Mouse (Mus musculus) limb, embryonic 14.5 days (tissue): ENCODE results near the gene Arl6ip1. TPM values are rescaled to one million over a fixed set of nuclear protein-coding genes. Genes with fewer than 3 reads are reported as not detected.

ENCODE experiments used
- ATAC-seq: fragments of 200-750 bp; cut with Nextera tagmentation; 2 replicates; pipeline ENCODE4 v1.8.0; 2017; ENCODE audit warnings: low read depth, moderate number of reproducible peaks, moderate TSS enrichment; ENCODE audit not compliant: low FRiP score
- DNase-seq: peaks from one replicate; pipeline ENCODE4 v3.0.0-alpha.2; 2015; ENCODE audit warnings: low spot score
- H3K27ac ChIP-seq: fragments of 300-500 bp; sonication (generic); replicated peaks from 2 replicates; pipeline ENCODE4 v1.5.1; 2014; ENCODE audit warnings: low read depth, mild to moderate bottlenecking, low read length, moderate library complexity, mixed read lengths
- H3K27me3 ChIP-seq: fragments of 300-500 bp; sonication (generic); 2 replicates; pipeline ENCODE4 v1.6.1; 2014; ENCODE audit warnings: low read length, mixed read lengths; ENCODE audit not compliant: control insufficient read depth, insufficient read depth
- H3K36me3 ChIP-seq: fragments of 300-500 bp; sonication (generic); 2 replicates; pipeline ENCODE4 v1.6.1; 2014; ENCODE audit warnings: mild to moderate bottlenecking, low read length, moderate library complexity, mixed read lengths; ENCODE audit not compliant: control insufficient read depth, insufficient read depth
- H3K4me1 ChIP-seq: fragments of 300-500 bp; sonication (generic); 2 replicates; pipeline ENCODE4 v1.6.1; 2014; ENCODE audit warnings: antibody characterized with exemption, low read length, mixed read lengths; ENCODE audit not compliant: control insufficient read depth, insufficient read depth
- H3K4me2 ChIP-seq: fragments of 300-500 bp; sonication (generic); replicated peaks from 2 replicates; pipeline ENCODE4 v1.6.1; 2014; ENCODE audit warnings: low read depth, mild to moderate bottlenecking, low read length, moderate library complexity; ENCODE audit not compliant: severe bottlenecking
- H3K4me3 ChIP-seq: fragments of 300-500 bp; sonication (generic); replicated peaks from 2 replicates; pipeline ENCODE4 v1.5.1; 2014; ENCODE audit warnings: low read length
- H3K9ac ChIP-seq: fragments of 300-500 bp; sonication (generic); 2 replicates; pipeline ENCODE4 v1.6.1; 2014; ENCODE audit warnings: mild to moderate bottlenecking, low read depth, low read length, moderate library complexity; ENCODE audit not compliant: severe bottlenecking
- H3K9me3 ChIP-seq: fragments of 300-500 bp; sonication (generic); 2 replicates; pipeline ENCODE4 v1.6.1; 2016; ENCODE audit warnings: low read length; ENCODE audit not compliant: control insufficient read depth
- POLR2A ChIP-seq: fragments of 200-500 bp; IDR thresholded peaks from 2 replicates; pipeline ENCODE4 v1.8.0; 2012; ENCODE audit warnings: inconsistent platforms, mild to moderate bottlenecking, moderate library complexity, borderline replicate concordance; ENCODE audit not compliant: insufficient read depth, insufficient read length; ENCODE audit errors: extremely low read depth
- WGBS: fragments of 180-500 bp; shearing (Covaris S2); extraction: QIAGEN DNeasy Blood & Tissue Kit; methylation state at CpG from one replicate; pipeline ENCODE4 v1.1.7; 2014; 5-methylcytosine and 5-hydroxymethylcytosine counted together
- polyA plus RNA-seq, 2 experiments: library from polyadenylated mRNA; depleted of rRNA in 1 of 2; stranded (reverse) in 1 of 2; unstranded in 1 of 2; fragments of >200 nt; fragmentation: Nextera tagmentation in 1 of 2; extraction: Ambion mirVana in 1 of 2; gene quantifications; 2 replicates each; pipeline versions ENCODE4 v1.2.1 to v1.2.3; 2012 to 2014

Arl6ip1 gene
- polyA plus RNA-seq, 2 experiments, result 196 to 299 TPM

DNA sequence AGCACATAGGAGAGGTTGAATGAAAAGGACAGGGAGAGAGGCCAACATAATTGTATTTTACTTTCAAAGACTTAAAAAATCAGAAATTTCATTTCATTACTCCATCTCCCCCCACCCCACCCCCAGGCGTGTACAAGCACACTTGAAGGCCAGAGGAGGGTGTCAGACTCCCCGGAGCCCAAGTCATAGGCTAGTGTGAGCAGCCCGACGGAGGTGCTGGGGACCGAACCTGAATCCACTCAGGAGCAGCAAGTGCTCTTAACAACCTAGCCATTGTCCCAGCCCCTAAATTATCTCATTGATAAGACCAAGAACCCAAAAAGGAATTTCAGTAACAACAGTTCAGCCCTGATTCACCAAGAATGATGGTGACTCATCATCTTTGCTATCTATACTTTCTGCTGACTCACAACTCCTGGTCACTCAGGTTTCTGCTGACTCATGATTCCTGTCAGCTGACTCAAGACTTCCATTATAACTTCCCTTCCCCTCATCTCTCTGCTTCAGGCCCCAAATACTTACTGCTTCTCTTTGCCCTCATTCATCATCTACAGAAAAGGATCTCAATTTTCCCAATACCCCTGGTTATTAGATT lies 24.9 kb downstream of the Arl6ip1 start:
- Histone ChIP-seq H3K4me2 (no peak overlapping the region), H3K4me1 (peaks cover 6% of the 10 kb centered on the region; the same call in 1 of the 2 replicates), H3K9me3 (no peaks in the 10 kb centered on the region), H3K9ac (no peak overlapping the region), H3K4me3 (no peak overlapping the region), H3K27me3 (no peaks in the 10 kb centered on the region), H3K36me3 (peaks cover 49% of the 10 kb centered on the region), H3K27ac (no peak overlapping the region)
- no peak for TF ChIP-seq POLR2A
- 76% methylated on average over 5 of the region's 5 CpGs for WGBS
- no peak for DNase-seq
- ATAC-seq, result no peak

DNA sequence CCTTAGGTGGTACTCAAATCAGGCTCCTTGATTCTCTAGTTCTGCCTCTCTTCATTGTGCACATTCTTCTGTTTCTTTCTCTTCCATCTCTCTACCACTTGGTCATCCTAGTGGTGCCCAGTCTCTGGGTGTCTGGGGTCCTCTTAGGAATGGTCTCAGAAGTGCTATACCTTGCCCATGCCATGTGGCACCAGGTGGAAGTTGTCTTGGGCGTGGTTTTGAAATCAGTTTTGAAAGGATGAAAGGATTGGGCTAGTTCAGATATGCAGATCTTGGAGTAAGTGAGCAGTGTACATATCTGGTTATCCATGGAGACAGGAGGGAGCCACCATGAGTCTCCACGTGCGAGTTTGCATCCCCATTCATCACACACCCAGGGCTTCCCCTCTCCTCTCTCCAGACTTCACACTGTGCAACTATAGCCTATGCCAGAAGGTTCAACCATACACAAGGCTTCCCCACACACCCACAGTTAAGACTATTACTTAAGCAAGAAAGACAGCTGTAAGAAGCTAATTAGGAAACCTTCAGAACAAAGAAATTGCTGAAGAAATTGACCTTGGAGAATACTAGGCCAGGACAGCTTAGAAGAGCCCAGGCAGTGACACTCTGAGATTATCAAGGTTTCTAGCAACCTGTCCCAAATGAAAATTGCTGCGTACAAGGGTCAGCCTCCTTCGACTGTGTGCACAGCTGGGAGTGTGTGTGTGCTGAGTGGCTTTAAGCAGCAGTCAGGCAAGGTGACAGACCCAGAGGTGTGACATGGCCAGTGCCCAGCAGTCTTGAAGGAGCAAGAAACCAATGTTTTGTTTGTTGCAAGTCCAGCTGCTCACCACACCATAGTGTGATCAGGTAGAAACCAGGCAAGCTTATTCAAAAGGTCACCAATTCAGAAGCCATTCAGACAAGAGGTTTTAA lies 25.7 kb downstream of the Arl6ip1 start:
- Histone ChIP-seq H3K36me3 (peaks cover 41% of the 10 kb centered on the region), H3K4me1 (peaks cover 6% of the 10 kb centered on the region; the same call in 1 of the 2 replicates), H3K4me3 (no peak overlapping the region), H3K27ac (no peak overlapping the region), H3K9ac (no peak overlapping the region), H3K9me3 (no peaks in the 10 kb centered on the region), H3K27me3 (no peaks in the 10 kb centered on the region), H3K4me2 (no peak overlapping the region)
- no peak for TF ChIP-seq POLR2A
- WGBS, result 44% methylated on average over 5 of the region's 5 CpGs
- ATAC-seq (0 out of 2 replicates have a peak, but pooled peaks have one; percentile 9), DNase-seq (no peak)

DNA sequence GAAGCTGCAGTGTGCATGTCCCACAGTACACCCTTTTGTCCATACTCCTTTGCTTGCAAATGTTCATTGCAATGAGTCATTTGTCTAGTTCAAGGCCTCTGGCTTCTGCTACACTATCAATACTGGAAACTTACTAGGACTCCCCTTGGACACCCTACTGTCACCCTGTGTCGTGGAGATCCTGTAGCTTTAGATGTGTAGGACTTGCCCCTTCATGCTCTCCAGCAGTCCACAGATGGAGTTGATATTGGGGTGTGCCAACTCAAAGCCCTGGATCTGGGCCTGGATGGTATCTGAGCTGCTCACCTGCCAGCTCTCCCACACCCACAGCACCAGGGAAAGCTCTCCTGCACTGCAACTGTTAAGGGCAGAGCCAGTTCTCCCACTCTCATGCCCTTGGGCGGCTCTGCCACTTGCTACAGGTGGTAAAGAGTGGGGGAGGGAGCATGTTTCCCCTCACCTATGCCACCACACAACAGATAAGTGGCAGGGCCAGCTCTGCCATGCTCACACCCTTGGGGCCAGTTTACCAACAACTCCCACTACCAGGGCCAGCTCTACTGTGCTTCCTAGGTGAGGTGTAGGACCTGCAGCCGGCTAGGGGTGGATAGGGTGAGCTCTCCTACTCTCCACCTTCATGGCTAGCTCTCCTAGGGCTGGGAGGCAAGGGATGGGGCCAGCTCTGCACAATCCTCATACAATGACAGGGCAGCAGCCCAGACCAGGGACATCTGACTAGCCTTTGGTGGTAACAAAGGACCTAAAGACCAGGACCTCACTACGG lies 26.6 kb downstream of the Arl6ip1 start:
- no peak overlapping the region for H3K27ac ChIP-seq

DNA sequence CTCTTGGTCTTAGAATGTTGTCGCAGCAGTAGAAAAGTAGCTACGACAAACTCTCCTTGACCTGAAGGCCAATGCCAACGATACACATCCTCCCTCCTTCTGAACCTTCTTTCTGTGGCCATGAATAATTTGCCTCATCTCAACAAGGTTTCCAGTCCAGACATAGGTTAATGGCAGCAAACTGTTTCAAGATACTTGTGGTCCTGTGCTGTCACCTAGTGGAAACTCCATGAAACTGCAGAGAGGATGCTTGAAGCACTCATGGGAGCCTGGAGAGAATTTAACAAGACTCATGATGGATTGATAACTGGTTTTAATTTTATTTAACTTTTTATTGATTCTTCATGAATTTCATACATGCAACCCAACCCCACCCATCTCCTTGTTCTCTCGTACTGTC lies 27.2 kb downstream of the Arl6ip1 start:
- no peak for TF ChIP-seq POLR2A
- Histone ChIP-seq H3K4me2 (no peak overlapping the region), H3K9me3 (no peaks in the 10 kb centered on the region), H3K27ac (no peak overlapping the region), H3K4me1 (peaks cover 6% of the 10 kb centered on the region; the same call in 1 of the 2 replicates), H3K4me3 (no peak overlapping the region), H3K36me3 (peaks cover 26% of the 10 kb centered on the region), H3K27me3 (no peaks in the 10 kb centered on the region), H3K9ac (no peak overlapping the region)
- WGBS, result 52% methylated on average over 4 of the region's 4 CpGs
- ATAC-seq, result peak; percentile 3; the same call in 1 of the 2 replicates
- peak; percentile 76 for DNase-seq

More for the DNA sequence above, 26.6 kb downstream of the Arl6ip1 start:
- ATAC-seq (peak; percentile 20; the same call in 1 of the 2 replicates), DNase-seq (no peak)
- TF ChIP-seq POLR2A, result no peak
- H3K4me3 ChIP-seq, result no peak overlapping the region
- no peak overlapping the region for H3K9ac ChIP-seq
- H3K4me2 ChIP-seq, result no peak overlapping the region
- H3K36me3 ChIP-seq, result peaks cover 32% of the 10 kb centered on the region
- no peaks in the 10 kb centered on the region for H3K9me3 ChIP-seq
- 28% methylated on average over 4 of the region's 4 CpGs for WGBS
- peaks cover 6% of the 10 kb centered on the region; the same call in 1 of the 2 replicates for H3K4me1 ChIP-seq
- H3K27me3 ChIP-seq, result no peaks in the 10 kb centered on the region

DNA sequence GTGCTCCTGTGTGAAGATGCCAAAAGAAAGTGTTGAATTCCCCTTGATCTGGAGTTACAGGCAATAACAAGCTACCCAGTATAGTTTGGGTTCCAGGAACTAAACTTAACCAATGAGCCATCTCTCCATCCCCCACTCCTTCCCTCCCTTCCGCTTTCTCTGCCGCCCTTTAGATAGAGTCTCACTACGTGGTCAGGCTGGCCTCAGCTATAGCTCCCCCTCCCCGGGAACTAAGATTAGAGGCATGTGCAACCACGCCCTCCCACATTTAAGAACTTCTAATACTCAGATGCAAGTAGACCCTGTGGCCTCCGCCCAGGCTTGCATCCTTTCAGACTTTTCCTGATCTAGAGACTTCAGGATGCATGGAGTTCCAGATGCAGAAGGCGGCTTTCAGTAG lies 31.8 kb downstream of the Arl6ip1 start:
- WGBS, result 65% methylated on average over 7 of the region's 7 CpGs
- Histone ChIP-seq H3K4me3 (no peak overlapping the region), H3K36me3 (no peaks in the 10 kb centered on the region), H3K27ac (no peak overlapping the region), H3K9me3 (no peaks in the 10 kb centered on the region), H3K9ac (no peak overlapping the region), H3K27me3 (no peaks in the 10 kb centered on the region), H3K4me1 (peaks cover 6% of the 10 kb centered on the region; the same call in 1 of the 2 replicates), H3K4me2 (no peak overlapping the region)
- DNase-seq (no peak), ATAC-seq (no peak)
- TF ChIP-seq POLR2A, result no peak
